Mouse (Mus musculus) heart, postnatal 0 days (tissue): ENCODE measurements around the gene Hoxc8. TPM values are rescaled to one million over a fixed set of nuclear protein-coding genes. Genes with fewer than 3 reads are reported as not detected.

Experiments
- ATAC-seq: fragments of 200-750 bp; cut with Nextera tagmentation; 2 replicates; pipeline ENCODE4 v1.8.0; 2017; ENCODE audit warnings: low read depth, moderate number of reproducible peaks, moderate library complexity; ENCODE audit not compliant: insufficient read depth
- DNase-seq: peaks from one replicate; pipeline ENCODE4 v3.0.0-alpha.2; 2016; ENCODE audit warnings: low spot score
- H3K27ac ChIP-seq: fragments of 300-500 bp; sonication (generic); 2 replicates; pipeline ENCODE4 v1.5.1; 2014; ENCODE audit warnings: low read depth, mild to moderate bottlenecking
- H3K27me3 ChIP-seq: fragments of 300-500 bp; sonication (generic); 2 replicates; pipeline ENCODE4 v1.6.1; 2014; ENCODE audit warnings: low read length, mixed read lengths; ENCODE audit not compliant: control insufficient read depth, insufficient read depth
- H3K36me3 ChIP-seq: fragments of 300-500 bp; sonication (generic); replicated peaks from 2 replicates; pipeline ENCODE4 v1.6.1; 2014; ENCODE audit warnings: low read length, mixed read lengths; ENCODE audit not compliant: control insufficient read depth, insufficient read depth
- H3K4me1 ChIP-seq: fragments of 300-500 bp; sonication (generic); 2 replicates; pipeline ENCODE4 v1.6.1; 2014; ENCODE audit warnings: antibody characterized with exemption; ENCODE audit not compliant: control insufficient read depth, insufficient read depth
- H3K4me2 ChIP-seq: fragments of 300-500 bp; sonication (generic); 2 replicates; pipeline ENCODE4 v1.6.1; 2014; ENCODE audit warnings: low read depth, mild to moderate bottlenecking, low read length, moderate library complexity
- H3K4me3 ChIP-seq: fragments of 300-500 bp; sonication (generic); 2 replicates; pipeline ENCODE4 v1.5.1; 2014; ENCODE audit warnings: low read depth, low read length
- H3K9ac ChIP-seq: fragments of 300-500 bp; sonication (generic); replicated peaks from 2 replicates; pipeline ENCODE4 v1.6.1; 2014; ENCODE audit warnings: low read depth, low read length, mixed read lengths
- H3K9me3 ChIP-seq: fragments of 300-500 bp; sonication (generic); replicated peaks from 2 replicates; pipeline ENCODE4 v1.6.1; 2016; ENCODE audit warnings: low read length; ENCODE audit not compliant: control insufficient read depth
- CTCF ChIP-seq: IDR thresholded peaks from 2 replicates; pipeline ENCODE4 v1.5.1; 2016; ENCODE audit warnings: antibody characterized with exemption, control low read depth, low read depth
- EP300 ChIP-seq: IDR thresholded peaks from 2 replicates; pipeline ENCODE4 v1.6.1; 2016; ENCODE audit warnings: antibody characterized with exemption, low read depth
- WGBS: fragments of 180-500 bp; shearing (Covaris S2); extraction: QIAGEN DNeasy Blood & Tissue Kit; methylation state at CpG from one replicate; pipeline ENCODE4 v1.1.7; 2014; 5-methylcytosine and 5-hydroxymethylcytosine counted together
- microRNA counts: library from miRNA; unstranded; fragments of <30 nt; microRNA quantifications from one replicate; lab custom pipeline; 2015
- microRNA-seq: library from miRNA; unstranded; fragments of <30 nt; microRNA quantifications from one replicate; pipeline ENCODE4, GENCODE M21; 2016
- polyA plus RNA-seq: library from polyadenylated mRNA; unstranded; fragments of >200 nt; fragmentation: Nextera tagmentation; extraction: Ambion mirVana; gene quantifications from 2 replicates; pipeline ENCODE4 v1.2.1, GENCODE M21; 2015
- total RNA-seq: library from RNA; depleted of rRNA; stranded (reverse); fragments of >200 nt; gene quantifications from 2 replicates; pipeline ENCODE4 v1.2.3, GENCODE M21; 2014; ENCODE audit warnings: low replicate concordance; rRNA removed

Hoxc8 gene
- total and polyA plus RNA-seq, 2 experiments from 2014 or later = not detected

- Histone ChIP-seq H3K9me3 (no peaks in the 10 kb centered on the region), H3K27ac (no peak overlapping the region), H3K4me2 (no peak overlapping the region), H3K36me3 (no peaks in the 10 kb centered on the region), H3K4me3 (no peak overlapping the region), H3K27me3 (peaks cover 100% of the 10 kb centered on the region), H3K4me1 (no peaks in the 10 kb centered on the region), H3K9ac (no peak overlapping the region)
- 18% methylated on average over 10 of the region's 10 CpGs for WGBS
- DNase-seq (no peak), ATAC-seq (no peak)
- TF ChIP-seq CTCF (no peak), EP300 (no peak)
Observed at GRCm38 (mm10) chr15:103038701-103039480, 48.5 kb downstream of the Hoxc8 start.

GRCm38 (mm10) chr15:103039609-103040008 lies 49.2 kb downstream of the Hoxc8 start:
- TF ChIP-seq CTCF = no peak
- TF ChIP-seq EP300 = no peak
- Histone ChIP-seq H3K27me3 (peaks cover 100% of the 10 kb centered on the region), H3K27ac (no peak overlapping the region), H3K4me1 (no peaks in the 10 kb centered on the region), H3K9me3 (no peaks in the 10 kb centered on the region), H3K36me3 (no peaks in the 10 kb centered on the region), H3K4me2 (no peak overlapping the region), H3K4me3 (no peak overlapping the region), H3K9ac (no peak overlapping the region)
- no peak for DNase-seq
- WGBS = 31% methylated on average over 3 of the region's 3 CpGs
- no peak for ATAC-seq

- Histone ChIP-seq H3K9me3 (no peaks in the 10 kb centered on the region), H3K9ac (no peak overlapping the region), H3K4me3 (no peak overlapping the region), H3K4me1 (no peaks in the 10 kb centered on the region), H3K27ac (no peak overlapping the region), H3K4me2 (no peak overlapping the region), H3K36me3 (no peaks in the 10 kb centered on the region), H3K27me3 (peaks cover 99% of the 10 kb centered on the region)
- no peak for TF ChIP-seq CTCF
- no peak for TF ChIP-seq EP300
- no peak for DNase-seq
- 13% methylated on average over 12 of the region's 12 CpGs for WGBS
- no peak for ATAC-seq
Observed at GRCm38 (mm10) chr15:103040601-103041000, 50.2 kb downstream of the Hoxc8 start.

GRCm38 (mm10) chr15:103041613-103042012 lies 51.2 kb downstream of the Hoxc8 start:
- peaks cover 98% of the 10 kb centered on the region for H3K27me3 ChIP-seq

GRCm38 (mm10) chr15:103042209-103042608 lies 51.8 kb downstream of the Hoxc8 start:
- no peaks in the 10 kb centered on the region for H3K9me3 ChIP-seq
- H3K9ac ChIP-seq = no peak overlapping the region
- H3K36me3 ChIP-seq = no peaks in the 10 kb centered on the region
- ATAC-seq = no peak
- H3K4me1 ChIP-seq = no peaks in the 10 kb centered on the region
- no peak for TF ChIP-seq EP300
- no peak for TF ChIP-seq CTCF
- 7% methylated on average over 1 of the region's 1 CpGs for WGBS
- no peak overlapping the region for H3K27ac ChIP-seq
- H3K4me3 ChIP-seq = no peak overlapping the region
- H3K27me3 ChIP-seq = peaks cover 97% of the 10 kb centered on the region
- DNase-seq = no peak
- no peak overlapping the region for H3K4me2 ChIP-seq

More at GRCm38 (mm10) chr15:103041613-103042012, 51.2 kb downstream of the Hoxc8 start:
- 10% methylated on average over 5 of the region's 5 CpGs for WGBS
- no peak overlapping the region for H3K9ac ChIP-seq
- H3K36me3 ChIP-seq = no peaks in the 10 kb centered on the region
- no peak for DNase-seq
- TF ChIP-seq CTCF = no peak
- no peak for TF ChIP-seq EP300
- no peak overlapping the region for H3K4me2 ChIP-seq
- no peaks in the 10 kb centered on the region for H3K4me1 ChIP-seq
- H3K27ac ChIP-seq = no peak overlapping the region
- H3K4me3 ChIP-seq = no peak overlapping the region
- H3K9me3 ChIP-seq = no peaks in the 10 kb centered on the region
- no peak for ATAC-seq

MicroRNA genes within 50 kb of the gene (microRNA counts, 519-probe panel; counts per million panel counts)
- microRNA mmu-miR-615-3p (lab: Ali Mortazavi, UCI) = not detected
- microRNA mmu-miR-615-5p (lab: Ali Mortazavi, UCI) = not detected

Small RNAs within 50 kb of the gene (microRNA-seq; reads per million reads assigned to microRNA genes)
- gene Mir196a-2 (0.71 reads per million), gene Mir615 (4.6 reads per million, percentile 20 among the genes with 10 or more reads in this experiment)

Other genes with a start within 250 kb of the Hoxc8 start
- not detected in 2 replicates for gene Hoxc13, start 69.5 kb upstream of the Hoxc8 start, total RNA-seq
- gene Hoxc13, start 69.5 kb upstream of the Hoxc8 start, polyA plus RNA-seq = not detected in 2 replicates
- gene Hoxc12, start 53.9 kb upstream of the Hoxc8 start, total RNA-seq = not detected in 2 replicates
- not detected in 2 replicates for gene Hoxc12, start 53.9 kb upstream of the Hoxc8 start, polyA plus RNA-seq
- gene Hoxc11, start 36.2 kb upstream of the Hoxc8 start, total RNA-seq = not detected in 2 replicates
- not detected in 2 replicates for gene Hoxc11, start 36.2 kb upstream of the Hoxc8 start, polyA plus RNA-seq
- gene Hoxc10, start 23.8 kb upstream of the Hoxc8 start, total RNA-seq = not detected in 2 replicates
- not detected in 2 replicates for gene Hoxc10, start 23.8 kb upstream of the Hoxc8 start, polyA plus RNA-seq
- 0.15 TPM in 1 of 2 replicates, not detected in the other for gene Hoxc5, start 23.2 kb upstream of the Hoxc8 start, total RNA-seq
- not detected in 2 replicates for gene Hoxc5, start 23.2 kb upstream of the Hoxc8 start, polyA plus RNA-seq
- not detected in 2 replicates for gene Hoxc9, start 14.2 kb upstream of the Hoxc8 start, total RNA-seq
- gene Hoxc9, start 14.2 kb upstream of the Hoxc8 start, polyA plus RNA-seq = not detected in 2 replicates
- not detected in 2 replicates for gene Hoxc6, start 7.7 kb downstream of the Hoxc8 start, total RNA-seq
- 0.12 TPM in 1 of 2 replicates, not detected in the other for gene Hoxc6, start 7.7 kb downstream of the Hoxc8 start, polyA plus RNA-seq
- gene Hoxc4, start 28.3 kb downstream of the Hoxc8 start, total RNA-seq = not detected in 2 replicates
- 0.16 TPM in 1 of 2 replicates, not detected in the other for gene Hoxc4, start 28.3 kb downstream of the Hoxc8 start, polyA plus RNA-seq
- gene Smug1, start 176.5 kb downstream of the Hoxc8 start, total RNA-seq = 15.7 and 18.2 TPM in 2 replicates
- 10.0 and 10.1 TPM in 2 replicates for gene Smug1, start 176.5 kb downstream of the Hoxc8 start, polyA plus RNA-seq
- gene Cbx5, start 249.2 kb downstream of the Hoxc8 start, total RNA-seq = 54.1 and 81.6 TPM in 2 replicates
- gene Cbx5, start 249.2 kb downstream of the Hoxc8 start, polyA plus RNA-seq = 41.5 and 42.1 TPM in 2 replicates
- gene Hnrnpa1, start 249.8 kb downstream of the Hoxc8 start, total RNA-seq = 37.0 and 88.5 TPM in 2 replicates
- 260 and 284 TPM in 2 replicates for gene Hnrnpa1, start 249.8 kb downstream of the Hoxc8 start, polyA plus RNA-seq